Mouse (Mus musculus) CH12.LX (cell line): ENCODE results near the gene Glp2r.

Experiments used
- CTCF ChIP-seq, 2 experiments: IDR thresholded peaks in 1 of 2; conservative IDR thresholded peaks in 1 of 2; 2 replicates each; pipeline ENCODE4 v1.5.1; 2011 to 2012; ENCODE audit warnings: low read depth in 2 of 2, low read length in 2 of 2, improper control_type of control experiment in 1 of 2, inconsistent platforms in 1 of 2, mild to moderate bottlenecking in 1 of 2, moderate library complexity in 1 of 2
- ELF1 ChIP-seq: IDR thresholded peaks from 2 replicates; pipeline ENCODE4 v1.6.1; 2014; ENCODE audit warnings: low read depth, mild to moderate bottlenecking, inconsistent platforms, low read length, improper control_type of control experiment
- EP300 ChIP-seq: IDR thresholded peaks from 2 replicates; pipeline ENCODE4 v1.6.1; 2011; ENCODE audit warnings: low read length, improper control_type of control experiment
- HCFC1 ChIP-seq: IDR thresholded peaks from 2 replicates; pipeline ENCODE4 v1.6.1; 2012; ENCODE audit warnings: low read depth, mild to moderate bottlenecking, inconsistent platforms, low read length, improper control_type of control experiment
- MAX ChIP-seq: IDR thresholded peaks from 2 replicates; pipeline ENCODE4 v1.6.1; 2011; ENCODE audit warnings: low read length, improper control_type of control experiment
- MAZ ChIP-seq: IDR thresholded peaks from 2 replicates; pipeline ENCODE4 v1.6.1; 2012; ENCODE audit warnings: low read depth, mild to moderate bottlenecking, inconsistent platforms, low read length, improper control_type of control experiment, moderate library complexity
- MEF2A ChIP-seq: IDR thresholded peaks from 2 replicates; pipeline ENCODE4 v1.6.1; 2014; ENCODE audit warnings: low read depth, mild to moderate bottlenecking, inconsistent platforms, low read length, improper control_type of control experiment, borderline replicate concordance
- MYC ChIP-seq: IDR thresholded peaks from 2 replicates; pipeline ENCODE4 v1.6.1; 2011; ENCODE audit warnings: low read depth, mild to moderate bottlenecking, improper control_type of control experiment, low read length
- POLR2A ChIP-seq: IDR thresholded peaks from 2 replicates; pipeline ENCODE4 v1.6.1; 2011; ENCODE audit warnings: low read depth, mild to moderate bottlenecking, improper control_type of control experiment, low read length
- POLR2AphosphoS2 ChIP-seq: IDR thresholded peaks from 2 replicates; pipeline ENCODE4 v1.6.1; 2011; ENCODE audit warnings: low read depth, low read length, improper control_type of control experiment
- TBP ChIP-seq: conservative IDR thresholded peaks from 2 replicates; pipeline ENCODE4 v1.6.1; 2011; ENCODE audit warnings: low read depth, low read length, improper control_type of control experiment
- USF1 ChIP-seq: IDR thresholded peaks from 2 replicates; pipeline ENCODE4 v1.6.1; 2014; ENCODE audit warnings: low read depth, mild to moderate bottlenecking, inconsistent platforms, low read length, improper control_type of control experiment
- ZC3H11A ChIP-seq: IDR thresholded peaks from 2 replicates; pipeline ENCODE4 v1.6.1; 2012; ENCODE audit warnings: low read depth, mild to moderate bottlenecking, inconsistent platforms, low read length, improper control_type of control experiment

GRCm38 (mm10) chr11:67612158-67612839 is 158.7 kb downstream of the Glp2r start:
- TF ChIP-seq MYC, result no peak
- TF ChIP-seq CTCF (conservative IDR thresholded peaks at IDR 0.05 in 1 of 2, IDR thresholded peaks at IDR 0.05 in 1 of 2; ENCODE audit: low read depth in 2 of 2, low read length in 2 of 2), result no peak
- no peak for TF ChIP-seq MEF2A
- TF ChIP-seq POLR2A, result no peak
- no peak for TF ChIP-seq POLR2AphosphoS2
- no peak for TF ChIP-seq EP300
- no peak for TF ChIP-seq MAX
- TF ChIP-seq ELF1, result no peak
- TF ChIP-seq USF1, result no peak
- TF ChIP-seq MAZ, result no peak
- no peak for TF ChIP-seq ZC3H11A
- no peak for TF ChIP-seq TBP
- TF ChIP-seq HCFC1, result no peak
